Mouse (Mus musculus): ENCODE results near the gene Spata1. TPM values are rescaled to one million over a fixed set of nuclear protein-coding genes. Genes with fewer than 3 reads are reported as not detected.
A peak's percentile ranks its signal among the peaks of the same experiment; 100 is the strongest.

Spata1 gene
- polyA plus RNA-seq, 1 experiment from 2014 or later = 6.8 TPM

DNA sequence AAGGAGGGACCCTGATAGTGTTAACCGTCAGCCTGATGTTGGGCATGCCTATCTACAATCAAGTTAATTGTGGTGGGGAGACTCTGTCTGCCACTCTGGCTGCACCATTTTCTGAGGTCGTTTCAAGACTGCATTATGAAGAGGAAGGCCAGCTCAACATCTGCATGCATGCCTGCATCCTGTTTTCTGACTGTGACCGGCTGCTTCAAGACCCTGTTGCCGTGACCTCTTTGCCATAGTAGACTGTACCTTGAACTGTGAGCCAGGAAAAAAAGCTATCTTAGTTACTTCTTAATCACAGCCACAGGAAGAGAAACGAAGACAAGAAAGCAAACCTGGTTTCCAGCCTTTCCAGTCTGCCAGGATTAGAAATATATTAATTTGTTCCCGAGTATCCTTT lies 50.6 kb downstream of the Spata1 start:
- 0 out of 2 replicates have a peak, but pooled peaks cover 2% of the 10 kb centered on the region for H3K36me3 ChIP-seq
- no peak overlapping the region for H3K4me3 ChIP-seq
- no peaks in the 10 kb centered on the region for H3K9me3 ChIP-seq (replicated peaks)
- no peak for DNase-seq (ENCODE audit: low spot score)
- H3K4me1 ChIP-seq = peaks cover 18% of the 10 kb centered on the region
- no peak overlapping the region for H3K27ac ChIP-seq
- WGBS = 85% methylated on average over 6 of the region's 6 CpGs
- H3K27me3 ChIP-seq (ENCODE audit: low read depth, poor library complexity, severe bottlenecking) = no peaks in the 10 kb centered on the region

DNA sequence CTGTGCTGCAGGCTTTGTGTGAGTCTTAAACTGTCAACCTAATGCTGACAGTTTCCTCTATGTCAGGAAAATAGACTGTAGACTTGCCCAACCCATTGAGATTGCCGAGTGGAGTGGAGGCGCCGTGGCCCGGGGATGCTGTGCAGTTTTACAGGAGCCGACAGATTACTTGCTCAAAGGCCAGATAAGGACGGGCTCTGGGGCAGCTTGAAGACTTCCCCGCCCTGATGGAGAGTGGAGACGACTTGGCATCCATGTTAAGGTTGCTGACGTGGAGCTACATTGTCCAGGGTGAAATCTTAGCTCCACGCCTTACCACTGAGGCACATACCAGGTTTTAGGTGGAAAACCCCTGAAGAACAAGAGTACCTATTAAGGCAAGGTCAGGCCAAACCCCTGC lies 51.2 kb downstream of the Spata1 start:
- no peak overlapping the region for H3K27ac ChIP-seq

DNA sequence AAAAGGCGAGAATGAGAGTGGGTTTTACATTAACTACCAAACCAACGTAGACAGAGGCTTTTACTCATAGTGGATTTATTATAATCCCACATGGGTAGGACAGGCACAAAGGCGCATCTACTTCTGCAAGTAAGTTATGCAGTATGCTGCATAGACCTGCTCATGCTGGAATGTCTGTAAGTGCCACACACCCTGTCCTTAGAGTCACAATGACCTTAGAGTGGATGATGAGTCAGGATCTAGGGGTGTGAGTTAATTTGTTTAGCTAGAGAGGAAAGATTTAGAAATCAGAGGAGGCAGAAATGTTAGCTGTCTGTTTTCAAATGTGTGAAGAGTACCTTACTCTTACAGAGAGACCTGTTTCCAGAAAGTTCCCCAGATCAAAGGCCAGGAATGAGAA lies 52.0 kb downstream of the Spata1 start:
- peaks cover 18% of the 10 kb centered on the region for H3K4me1 ChIP-seq
- H3K9me3 ChIP-seq (replicated peaks) = no peaks in the 10 kb centered on the region
- no peaks in the 10 kb centered on the region for H3K27me3 ChIP-seq (ENCODE audit: low read depth, poor library complexity, severe bottlenecking)
- 0 out of 2 replicates have a peak, but pooled peaks cover 2% of the 10 kb centered on the region for H3K36me3 ChIP-seq
- WGBS = 92% methylated on average over 3 of the region's 3 CpGs
- no peak overlapping the region for H3K27ac ChIP-seq
- H3K4me3 ChIP-seq = no peak overlapping the region
- no peak for DNase-seq (ENCODE audit: low spot score)

More for the DNA sequence above, 51.2 kb downstream of the Spata1 start:
- WGBS = 91% methylated on average over 10 of the region's 10 CpGs
- Histone ChIP-seq H3K27me3 (ENCODE audit: low read depth, poor library complexity, severe bottlenecking) (no peaks in the 10 kb centered on the region), H3K36me3 (0 out of 2 replicates have a peak, but pooled peaks cover 2% of the 10 kb centered on the region), H3K9me3 (replicated peaks) (no peaks in the 10 kb centered on the region), H3K4me3 (no peak overlapping the region), H3K4me1 (peaks cover 18% of the 10 kb centered on the region)
- no peak for DNase-seq (ENCODE audit: low spot score)

DNA sequence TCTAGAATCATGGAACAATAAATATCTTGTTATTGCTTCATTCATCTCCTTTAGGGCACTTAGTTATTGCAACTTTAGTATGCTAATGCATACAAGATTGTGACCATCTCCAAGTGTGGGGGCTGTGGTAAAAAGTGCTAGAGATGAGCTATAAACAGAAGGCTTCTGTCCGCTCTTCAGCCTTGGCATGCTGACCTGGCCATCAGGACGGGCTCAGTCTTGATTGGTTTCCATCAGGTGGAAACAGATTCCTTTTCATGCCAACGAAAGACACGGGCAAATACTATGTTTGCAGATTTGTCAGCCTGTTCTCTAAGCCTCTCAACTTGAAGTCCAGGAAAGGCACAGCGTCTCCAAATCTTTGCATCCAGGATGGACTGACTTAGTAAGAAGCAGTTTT lies 52.4 kb downstream of the Spata1 start:
- H3K27ac ChIP-seq = no peak overlapping the region
- no peak overlapping the region for H3K4me3 ChIP-seq
- no peak for DNase-seq (ENCODE audit: low spot score)
- no peaks in the 10 kb centered on the region for H3K9me3 ChIP-seq (replicated peaks)
- 0 out of 2 replicates have a peak, but pooled peaks cover 2% of the 10 kb centered on the region for H3K36me3 ChIP-seq
- peaks cover 18% of the 10 kb centered on the region for H3K4me1 ChIP-seq
- WGBS = 93% methylated on average over 5 of the region's 5 CpGs
- no peaks in the 10 kb centered on the region for H3K27me3 ChIP-seq (ENCODE audit: low read depth, poor library complexity, severe bottlenecking)

DNA sequence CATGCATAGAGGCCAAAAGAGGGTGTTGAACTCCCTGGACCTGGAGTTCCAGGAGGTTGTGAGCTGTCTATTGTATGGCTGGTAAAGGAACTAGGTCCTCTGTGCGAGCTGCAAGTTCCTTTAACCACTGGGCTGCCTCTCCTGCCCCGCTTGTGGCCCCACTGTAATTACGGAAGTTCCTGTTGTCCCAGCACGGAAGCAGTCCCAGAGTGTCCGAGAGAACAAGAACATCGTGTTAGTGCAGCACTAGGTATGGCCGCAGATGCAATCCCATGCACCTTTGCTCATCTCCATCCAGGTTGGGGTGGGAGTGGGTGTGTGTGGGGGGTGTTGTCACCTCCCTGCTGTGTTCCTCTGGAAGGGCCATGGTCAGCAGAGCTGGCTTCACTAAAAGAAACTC lies 54.7 kb downstream of the Spata1 start:
- no peak overlapping the region for H3K4me3 ChIP-seq
- H3K4me1 ChIP-seq = 0 out of 2 replicates have a peak, but pooled peaks cover 2% of the 10 kb centered on the region
- peaks cover 11% of the 10 kb centered on the region; the same call in 1 of the 2 replicates for H3K36me3 ChIP-seq
- H3K9me3 ChIP-seq (replicated peaks) = no peaks in the 10 kb centered on the region
- no peaks in the 10 kb centered on the region for H3K27me3 ChIP-seq (ENCODE audit: low read depth, poor library complexity, severe bottlenecking)
- 87% methylated on average over 7 of the region's 7 CpGs for WGBS
- DNase-seq (ENCODE audit: low spot score) = no peak
- no peak overlapping the region for H3K27ac ChIP-seq

DNA sequence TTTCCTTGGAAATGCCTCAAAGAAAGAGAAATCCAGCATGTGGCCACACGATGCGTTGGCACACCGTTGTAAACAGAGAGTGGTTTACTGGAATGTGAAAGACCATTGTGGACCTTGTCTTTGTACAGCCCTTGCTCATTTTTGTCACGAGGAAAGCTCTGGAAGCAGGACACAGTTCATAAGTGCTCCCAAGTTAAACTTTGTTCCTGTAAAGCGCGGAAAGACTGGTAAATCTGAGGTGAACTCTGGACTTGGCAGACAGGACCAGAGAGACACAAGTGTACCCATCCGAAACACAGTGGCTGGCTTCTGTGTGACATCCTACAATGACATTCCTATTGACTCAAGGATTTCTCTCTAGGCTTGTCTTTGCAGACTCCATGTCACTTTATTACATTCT lies 56.2 kb downstream of the Spata1 start:
- 96% methylated on average over 7 of the region's 7 CpGs for WGBS
- no peak overlapping the region for H3K4me3 ChIP-seq
- no peaks in the 10 kb centered on the region for H3K27me3 ChIP-seq (ENCODE audit: low read depth, poor library complexity, severe bottlenecking)
- no peaks in the 10 kb centered on the region for H3K9me3 ChIP-seq (replicated peaks)
- H3K36me3 ChIP-seq = peaks cover 18% of the 10 kb centered on the region
- H3K27ac ChIP-seq = no peak overlapping the region
- H3K4me1 ChIP-seq = no peaks in the 10 kb centered on the region
- no peak for DNase-seq (ENCODE audit: low spot score)

DNA sequence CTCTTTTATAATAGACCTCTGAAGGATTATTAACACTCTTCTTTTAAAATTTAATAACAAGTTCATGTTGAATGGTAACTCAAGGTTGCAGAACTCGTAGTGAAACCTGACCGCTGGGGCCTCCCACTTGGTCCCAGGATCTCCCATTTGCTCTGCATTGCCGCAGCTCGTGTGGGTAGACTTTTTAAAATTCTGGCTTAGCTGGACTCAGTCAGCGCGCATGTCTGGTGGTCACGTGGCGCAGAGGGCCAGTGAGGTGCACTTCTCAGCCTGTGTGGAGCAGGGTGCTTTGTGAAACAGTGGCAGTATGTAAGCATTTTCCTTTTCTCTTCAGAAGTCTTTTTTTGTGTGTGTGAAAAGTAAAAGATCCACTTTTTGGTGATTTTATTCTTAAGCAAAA lies 56.6 kb downstream of the Spata1 start:
- no peaks in the 10 kb centered on the region for H3K4me1 ChIP-seq
- H3K27me3 ChIP-seq (ENCODE audit: low read depth, poor library complexity, severe bottlenecking) = no peaks in the 10 kb centered on the region
- H3K27ac ChIP-seq = no peak overlapping the region
- no peak overlapping the region for H3K4me3 ChIP-seq
- peaks cover 23% of the 10 kb centered on the region for H3K36me3 ChIP-seq
- no peaks in the 10 kb centered on the region for H3K9me3 ChIP-seq (replicated peaks)
- 95% methylated on average over 8 of the region's 8 CpGs for WGBS
- no peak for DNase-seq (ENCODE audit: low spot score)

DNA sequence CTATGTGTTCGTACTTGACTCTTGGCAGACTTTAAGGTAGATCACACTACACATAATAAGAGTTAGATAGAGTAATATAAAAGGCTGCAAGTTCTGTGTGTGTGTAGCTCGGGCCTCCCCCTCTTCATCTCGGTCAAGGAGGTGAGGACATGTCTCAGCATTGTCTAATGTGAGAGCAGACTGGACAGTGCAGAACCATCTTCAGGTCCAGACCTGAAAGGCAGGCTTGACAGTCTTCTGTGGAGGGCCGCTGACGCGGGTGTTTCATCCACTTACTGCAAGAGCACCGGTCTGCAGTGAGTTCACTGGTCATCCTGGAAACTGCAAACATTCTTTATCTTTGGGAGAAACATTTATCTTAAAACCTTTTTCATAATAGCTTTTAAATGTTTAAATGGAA lies 57.1 kb downstream of the Spata1 start:
- Histone ChIP-seq H3K27ac (no peak overlapping the region), H3K4me3 (no peak overlapping the region), H3K4me1 (no peaks in the 10 kb centered on the region), H3K9me3 (replicated peaks) (no peaks in the 10 kb centered on the region), H3K36me3 (peaks cover 27% of the 10 kb centered on the region), H3K27me3 (ENCODE audit: low read depth, poor library complexity, severe bottlenecking) (no peaks in the 10 kb centered on the region)
- DNase-seq (ENCODE audit: low spot score) = no peak
- 94% methylated on average over 7 of the region's 7 CpGs for WGBS

DNA sequence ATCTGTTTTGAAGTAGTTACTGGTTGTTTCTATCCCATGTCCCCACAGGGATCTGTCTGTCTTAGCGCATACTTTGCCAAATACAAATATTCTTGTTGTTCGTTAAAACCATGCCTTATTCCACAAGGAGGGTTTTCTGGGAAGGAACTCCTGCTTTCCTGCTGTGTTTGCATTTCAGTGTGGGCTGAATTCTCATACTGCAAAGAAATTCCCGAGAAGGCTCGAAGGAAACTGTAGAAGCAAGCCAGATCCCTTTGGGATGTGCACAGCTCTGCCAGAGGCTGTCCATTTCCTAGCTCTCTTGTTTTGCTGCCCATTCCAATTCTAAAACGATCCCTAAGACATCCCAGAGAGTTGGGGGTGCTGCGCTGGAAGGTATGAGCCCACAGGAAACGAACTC lies 59.1 kb downstream of the Spata1 start:
- WGBS = 91% methylated on average over 7 of the region's 7 CpGs
- H3K27ac ChIP-seq = no peak overlapping the region
- peaks cover 46% of the 10 kb centered on the region for H3K36me3 ChIP-seq

DNA sequence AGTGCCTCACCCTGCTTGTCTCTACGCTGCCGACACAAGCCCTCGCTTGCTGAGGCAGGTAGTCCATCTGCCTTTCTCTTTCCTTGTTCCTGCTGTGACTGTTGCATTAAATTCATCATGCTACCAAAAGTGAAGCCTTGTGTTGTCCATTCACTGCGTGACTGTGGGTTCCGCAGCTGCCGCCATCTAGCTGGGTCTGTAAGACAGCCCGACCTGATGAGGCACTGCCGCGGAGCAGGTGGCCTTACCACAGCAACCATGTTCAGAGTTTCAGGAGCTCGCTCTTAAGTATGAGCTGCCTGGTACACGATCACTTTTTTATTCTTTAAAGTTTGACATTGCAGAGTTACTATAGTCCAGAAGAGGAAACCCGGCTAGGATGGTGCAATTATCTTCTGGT lies 59.5 kb downstream of the Spata1 start:
- no peak overlapping the region for H3K27ac ChIP-seq
- H3K36me3 ChIP-seq = peaks cover 47% of the 10 kb centered on the region
- peak; percentile 19 for DNase-seq (ENCODE audit: low spot score)
- WGBS = 94% methylated on average over 12 of the region's 12 CpGs
- no peaks in the 10 kb centered on the region for H3K27me3 ChIP-seq (ENCODE audit: low read depth, poor library complexity, severe bottlenecking)
- H3K9me3 ChIP-seq (replicated peaks) = no peaks in the 10 kb centered on the region
- H3K4me3 ChIP-seq = no peak overlapping the region
- H3K4me1 ChIP-seq = no peaks in the 10 kb centered on the region

More for the DNA sequence above, 59.1 kb downstream of the Spata1 start:
- no peaks in the 10 kb centered on the region for H3K27me3 ChIP-seq (ENCODE audit: low read depth, poor library complexity, severe bottlenecking)
- H3K4me1 ChIP-seq = no peaks in the 10 kb centered on the region
- H3K4me3 ChIP-seq = no peak overlapping the region
- no peaks in the 10 kb centered on the region for H3K9me3 ChIP-seq (replicated peaks)
- peak; percentile 19 for DNase-seq (ENCODE audit: low spot score)

DNA sequence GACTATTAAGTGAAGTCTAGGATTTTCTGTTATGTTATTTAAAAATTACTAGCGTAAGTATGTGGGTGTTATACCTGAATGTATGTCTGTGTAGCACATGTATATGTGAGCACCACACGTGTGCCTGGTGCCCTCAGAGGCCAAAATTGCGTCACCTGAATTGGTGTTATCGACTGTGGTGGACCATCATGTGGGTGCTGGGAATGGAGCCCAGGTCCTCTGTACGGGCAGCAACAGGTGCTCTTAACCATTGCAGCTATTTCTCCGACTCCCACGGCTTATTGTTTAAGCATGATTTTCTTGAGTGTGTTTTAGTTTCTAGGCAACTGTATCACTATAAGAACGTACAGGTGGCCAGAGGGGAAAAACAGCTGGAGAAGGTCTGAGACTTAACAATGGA lies 63.4 kb downstream of the Spata1 start:
- Histone ChIP-seq H3K27me3 (ENCODE audit: low read depth, poor library complexity, severe bottlenecking) (no peaks in the 10 kb centered on the region), H3K9me3 (replicated peaks) (no peaks in the 10 kb centered on the region), H3K4me1 (no peaks in the 10 kb centered on the region), H3K4me3 (no peak overlapping the region), H3K36me3 (peaks cover 77% of the 10 kb centered on the region), H3K27ac (no peak overlapping the region)
- WGBS = 95% methylated on average over 8 of the region's 8 CpGs
- no peak for DNase-seq (ENCODE audit: low spot score)

DNA sequence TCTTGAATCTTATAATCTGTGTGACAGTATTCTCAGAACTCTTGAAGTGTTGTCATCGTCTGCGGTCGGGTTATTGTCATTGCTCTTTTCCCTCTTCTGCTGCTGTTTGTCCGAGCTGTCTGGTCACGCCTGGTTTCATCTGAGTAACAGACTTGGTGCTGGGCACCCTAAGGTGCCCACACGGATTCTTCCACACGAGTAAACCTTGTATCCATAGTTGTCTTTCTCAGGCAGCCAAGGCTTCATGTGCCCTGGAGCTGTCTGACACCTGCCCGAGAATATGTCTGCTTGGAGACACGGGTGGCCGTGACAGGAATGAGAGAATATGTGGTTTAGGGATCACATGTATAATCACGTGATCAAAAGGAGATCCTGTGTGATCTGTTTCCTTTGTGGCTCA lies 64.0 kb downstream of the Spata1 start:
- no peaks in the 10 kb centered on the region for H3K4me1 ChIP-seq
- no peaks in the 10 kb centered on the region for H3K9me3 ChIP-seq (replicated peaks)
- no peak overlapping the region for H3K4me3 ChIP-seq
- no peak for DNase-seq (ENCODE audit: low spot score)
- 95% methylated on average over 11 of the region's 11 CpGs for WGBS
- no peak overlapping the region for H3K27ac ChIP-seq
- no peaks in the 10 kb centered on the region for H3K27me3 ChIP-seq (ENCODE audit: low read depth, poor library complexity, severe bottlenecking)
- peaks cover 81% of the 10 kb centered on the region for H3K36me3 ChIP-seq

DNA sequence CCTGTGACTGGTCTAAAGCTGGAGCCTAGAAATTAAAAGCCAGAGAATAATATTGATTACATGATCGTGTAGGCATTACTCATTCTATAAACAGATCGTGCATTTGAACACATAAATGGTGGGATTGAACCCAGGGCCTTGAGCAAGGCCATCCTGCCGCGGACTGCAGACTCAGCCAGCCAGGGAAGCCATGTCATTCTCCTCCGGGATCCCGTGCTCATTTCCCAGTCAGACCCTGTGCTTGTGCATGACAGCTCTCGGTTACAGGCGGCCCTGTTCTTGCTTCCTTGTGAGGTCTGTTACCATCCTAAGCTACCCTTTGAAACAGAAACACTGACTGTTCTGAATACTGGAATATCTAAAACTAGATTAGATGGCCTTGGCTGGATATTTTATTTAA lies 64.9 kb downstream of the Spata1 start:
- no peak for DNase-seq (ENCODE audit: low spot score)
- WGBS = 96% methylated on average over 8 of the region's 8 CpGs
- H3K4me1 ChIP-seq = no peaks in the 10 kb centered on the region

DNA sequence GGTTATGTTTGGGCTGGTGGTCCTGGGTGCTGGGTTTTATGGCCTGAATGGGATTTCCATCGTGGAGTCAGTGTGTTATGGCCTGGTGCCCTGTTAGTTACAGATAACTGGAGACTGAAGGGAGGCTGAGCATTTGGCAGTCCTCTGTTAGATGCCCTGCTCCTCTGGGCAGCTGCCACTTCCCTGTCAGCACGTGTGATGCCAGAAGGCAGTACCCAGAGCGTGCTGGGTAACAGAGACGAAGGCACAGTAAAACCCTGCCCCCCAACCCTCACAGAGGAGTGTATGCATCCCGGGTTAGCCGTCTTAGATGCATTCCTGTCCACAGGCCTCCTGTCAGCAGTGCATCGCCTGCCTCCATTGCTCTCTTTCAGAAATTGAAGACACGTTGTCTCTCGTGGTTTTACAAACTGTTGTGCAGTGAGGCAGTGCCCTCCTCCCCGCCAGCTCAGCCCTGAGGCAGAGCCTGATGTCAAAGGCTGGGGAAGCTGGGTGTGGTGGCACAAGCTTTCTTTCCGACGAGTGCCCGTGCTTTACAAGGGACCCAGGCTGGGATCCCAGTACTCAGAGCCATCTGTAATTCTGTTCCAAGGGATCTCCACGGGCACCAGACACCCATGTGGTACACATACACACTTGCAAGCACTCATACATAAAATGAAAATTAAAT lies 65.7 kb downstream of the Spata1 start:
- DNase-seq (ENCODE audit: low spot score) = no peak
- H3K27ac ChIP-seq = no peak overlapping the region
- H3K36me3 ChIP-seq = peaks cover 79% of the 10 kb centered on the region
- WGBS = 90% methylated on average over 14 of the region's 14 CpGs
- H3K27me3 ChIP-seq (ENCODE audit: low read depth, poor library complexity, severe bottlenecking) = no peaks in the 10 kb centered on the region
- H3K4me1 ChIP-seq = no peaks in the 10 kb centered on the region
- no peak overlapping the region for H3K4me3 ChIP-seq
- H3K9me3 ChIP-seq (replicated peaks) = no peaks in the 10 kb centered on the region

More for the DNA sequence above, 64.9 kb downstream of the Spata1 start:
- Histone ChIP-seq H3K9me3 (replicated peaks) (no peaks in the 10 kb centered on the region), H3K27me3 (ENCODE audit: low read depth, poor library complexity, severe bottlenecking) (no peaks in the 10 kb centered on the region), H3K4me3 (no peak overlapping the region), H3K36me3 (peaks cover 75% of the 10 kb centered on the region), H3K27ac (no peak overlapping the region)

Measured in limb, embryonic 10.5 days (tissue).